Mouse (Mus musculus) left cerebral cortex, adult 2 months (tissue): Measurements from ENCODE around the gene Zbtb16. TPM values are rescaled to one million over a fixed set of nuclear protein-coding genes. Genes with fewer than 3 reads are reported as not detected.

Experiments
- DNase-seq, 2 experiments: peaks; one replicate each; pipeline ENCODE4 v3.0.0; 2021 to 2022; ENCODE audit warnings: low spot score in 2 of 2, mixed read lengths in 1 of 2; ENCODE audit errors: extremely low spot score in 1 of 2
- H3K27ac ChIP-seq: fragments of 200-600 bp; 2 replicates; pipeline ENCODE4 v1.8.1; 2022
- H3K4me3 ChIP-seq: fragments of 200-600 bp; 2 replicates; pipeline ENCODE4 v1.8.1; 2022
- CTCF ChIP-seq: fragments of 200-600 bp; IDR thresholded peaks from 2 replicates; pipeline ENCODE4 v1.8.1; 2022; ENCODE audit warnings: antibody characterized with exemption, mild to moderate bottlenecking, moderate library complexity
- intact Hi-C: fragments of 180-260 bp; cut with DNase I; formaldehyde crosslinking; loops from one replicate; pipeline ENCODE4 v1.15.1; 2025
- total RNA-seq, 2 experiments: library from RNA; stranded (reverse); gene quantifications; 2 replicates each; pipeline ENCODE4 v1.2.3; 2021

Gene Zbtb16
- total RNA-seq, 2 experiments from 2014 or later = 92.9 to 111 TPM

GRCm38 (mm10) chr9:48816157-48816556, 19.9 kb downstream of the Zbtb16 start:
- no peak for TF ChIP-seq CTCF
- Histone ChIP-seq H3K27ac (peak overlapping the region; percentile 32; the same call in 1 of the 2 replicates), H3K4me3 (no peak overlapping the region)
- no peak for DNase-seq
- intact Hi-C loops = no loop called here

DNA sequence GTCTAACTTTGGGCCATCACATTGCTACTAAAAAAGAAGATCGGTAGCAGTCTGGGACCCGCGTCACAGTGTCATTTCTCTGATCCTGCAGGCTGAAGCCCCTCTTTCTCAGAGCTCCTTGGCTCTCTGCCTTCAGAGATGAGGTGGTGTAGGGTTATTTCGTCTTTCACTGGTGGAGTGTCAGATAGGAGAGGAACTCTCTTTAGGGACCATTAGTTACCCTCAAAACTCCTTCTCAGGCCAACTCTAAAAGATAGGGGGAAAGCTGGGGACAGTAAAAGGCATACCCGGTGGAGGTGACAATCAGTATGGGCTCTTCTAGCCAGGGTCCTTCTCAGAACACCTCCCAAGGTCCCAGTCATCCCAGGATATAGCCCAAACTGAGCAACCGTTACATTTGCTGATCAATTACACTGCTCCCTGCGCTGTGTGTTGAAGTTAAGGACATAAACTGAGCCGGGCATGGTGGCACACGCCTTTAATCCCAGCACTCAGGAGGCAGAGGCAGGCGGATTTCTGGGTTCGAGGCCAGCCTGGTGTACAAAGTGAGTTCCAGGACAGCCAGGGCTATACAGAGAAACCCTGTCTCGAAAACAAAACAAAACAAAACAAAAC, 21.0 kb downstream of the Zbtb16 start:
- peak overlapping the region; percentile 24; the same call in 1 of the 2 replicates for H3K27ac ChIP-seq
- intact Hi-C loops = no loop called here
- TF ChIP-seq CTCF = no peak
- H3K4me3 ChIP-seq = no peak overlapping the region
- DNase-seq = no peak

DNA sequence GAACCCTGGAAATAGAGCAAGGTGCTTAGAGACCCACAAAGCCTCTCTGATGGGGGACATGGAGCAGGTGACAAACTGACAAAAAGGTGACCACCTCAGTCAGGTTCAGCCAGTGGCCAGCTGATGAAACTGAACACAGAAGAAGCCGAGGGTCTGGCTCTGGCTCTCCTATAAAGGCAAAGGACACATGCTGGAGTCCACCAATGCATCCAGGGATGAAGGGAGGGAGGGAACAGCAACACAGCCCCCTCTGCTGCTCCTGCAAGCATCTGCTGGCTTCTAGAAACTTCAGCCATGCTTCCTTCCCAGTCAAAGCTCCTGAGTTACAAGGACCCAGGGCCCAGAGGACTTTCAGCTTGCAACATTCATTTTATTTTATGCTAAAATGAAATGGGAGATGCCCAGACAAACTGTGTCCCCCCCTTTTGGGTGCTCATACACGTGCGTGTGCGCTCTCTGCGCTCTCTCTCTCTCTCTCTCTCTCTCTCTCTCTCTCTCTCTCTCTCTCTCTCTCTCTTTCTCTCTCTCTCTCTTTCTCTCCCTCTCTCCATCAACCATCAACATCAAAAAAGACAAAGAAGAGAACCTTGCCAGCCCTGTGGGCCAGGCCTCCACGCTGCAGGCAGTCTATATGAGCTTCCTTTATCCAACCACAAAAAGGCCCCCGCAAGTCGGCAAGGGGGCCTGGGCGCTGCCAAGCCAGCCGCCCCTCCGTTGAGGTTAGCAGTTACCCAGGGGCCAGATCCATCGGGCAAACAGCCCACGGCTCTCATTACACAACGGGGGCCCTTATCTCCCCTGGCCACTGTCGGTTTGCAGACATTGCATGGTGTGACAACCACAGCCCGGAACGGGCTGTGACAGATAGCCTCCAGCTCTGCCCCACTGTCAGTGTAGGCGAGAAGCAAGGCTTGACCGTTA, 21.8 kb downstream of the Zbtb16 start:
- 0 out of 2 replicates have a peak overlapping the region, but pooled peaks have one; percentile 36 for H3K27ac ChIP-seq
- no peak for TF ChIP-seq CTCF
- no peak overlapping the region for H3K4me3 ChIP-seq
- no peak for DNase-seq
- intact Hi-C loops = no loop called here

- TF ChIP-seq CTCF = no peak
- no peak for DNase-seq
- Histone ChIP-seq H3K4me3 (no peak overlapping the region), H3K27ac (no peak overlapping the region)
- intact Hi-C loops = no loop called here
Measured at GRCm38 (mm10) chr9:48812352-48812751, 23.7 kb downstream of the Zbtb16 start.

GRCm38 (mm10) chr9:48806591-48806990, 29.4 kb downstream of the Zbtb16 start:
- intact Hi-C loops = no loop called here
- H3K27ac ChIP-seq = peak overlapping the region; percentile 83
- no peak overlapping the region for H3K4me3 ChIP-seq
- TF ChIP-seq CTCF = no peak
- no peak for DNase-seq

DNA sequence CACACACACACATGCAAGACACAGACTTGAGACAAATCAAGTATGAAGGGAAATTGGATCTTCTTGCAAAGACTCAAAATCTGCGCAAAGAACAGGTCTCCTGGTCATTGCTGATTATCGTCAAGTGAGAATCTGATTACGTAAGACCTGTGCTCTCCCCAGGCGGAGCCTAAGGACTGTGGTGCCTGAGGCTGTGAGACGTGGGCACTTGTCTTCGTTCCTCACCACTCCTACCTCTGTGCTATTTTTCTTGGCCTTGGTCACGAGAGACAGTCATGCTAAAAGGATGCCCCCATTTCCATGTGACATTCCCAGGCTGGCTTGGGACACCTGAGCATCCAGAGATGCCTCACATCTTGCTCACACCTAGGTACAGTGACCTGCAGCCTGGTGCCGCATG, 30.2 kb downstream of the Zbtb16 start:
- H3K4me3 ChIP-seq = no peak overlapping the region
- intact Hi-C loops = no loop called here
- no peak for TF ChIP-seq CTCF
- no peak for DNase-seq
- H3K27ac ChIP-seq = peak overlapping the region; percentile 83

GRCm38 (mm10) chr9:48804509-48804908, 31.5 kb downstream of the Zbtb16 start:
- intact Hi-C loops = no loop called here
- Histone ChIP-seq H3K4me3 (no peak overlapping the region), H3K27ac (peak overlapping the region; percentile 83)
- no peak for DNase-seq
- no peak for TF ChIP-seq CTCF

DNA sequence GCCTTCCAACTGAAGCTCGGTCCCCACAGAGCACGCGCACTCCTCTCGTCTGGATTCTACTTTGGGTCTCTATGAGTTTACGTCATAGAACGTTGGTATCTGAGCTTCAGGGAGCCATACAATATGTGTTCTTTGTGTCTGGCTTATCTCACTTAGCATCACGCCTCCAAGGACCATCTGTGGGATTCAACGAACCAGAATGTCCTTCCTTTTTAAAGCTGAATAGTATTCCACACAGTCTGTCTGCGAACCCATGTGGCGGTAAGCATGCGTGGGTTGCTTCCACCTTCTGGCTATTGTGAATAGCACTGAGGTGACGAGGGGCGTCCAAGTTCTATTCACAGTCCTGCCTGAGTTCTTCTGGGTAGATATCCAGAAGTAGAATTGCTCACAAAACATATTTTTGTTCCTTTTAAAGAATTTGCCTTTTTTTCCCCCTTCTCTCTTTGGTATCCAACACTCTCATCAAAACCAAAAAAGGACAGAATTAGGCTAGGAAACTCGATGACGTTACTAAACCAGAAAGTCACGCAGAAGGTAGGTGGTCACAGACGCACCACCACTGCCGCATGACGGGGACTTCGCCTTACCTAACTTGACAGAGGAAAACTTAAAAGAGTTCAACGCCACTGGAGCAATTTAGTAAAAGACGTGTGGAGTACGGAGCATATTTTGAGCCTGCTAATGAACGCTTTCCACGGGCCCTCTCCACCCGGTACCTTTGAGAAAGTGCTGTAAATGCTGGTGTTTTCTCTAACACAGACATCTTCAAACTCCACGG, 32.4 kb downstream of the Zbtb16 start:
- peak in 1 of 2 experiments; percentile 76 for DNase-seq
- intact Hi-C loops = loop anchor here (1.0 kb wide), 1 partner anchor 66 kb away; no protein-coding TSS in a partner anchor
- TF ChIP-seq CTCF = no peak

GRCm38 (mm10) chr9:48802374-48802773, 33.6 kb downstream of the Zbtb16 start:
- Histone ChIP-seq H3K4me3 (no peak overlapping the region), H3K27ac (peak overlapping the region; percentile 55)
- no peak for DNase-seq
- TF ChIP-seq CTCF = no peak
- intact Hi-C loops = no loop called here

More for the DNA sequence above, 32.4 kb downstream of the Zbtb16 start:
- Histone ChIP-seq H3K27ac (peak overlapping the region; percentile 53), H3K4me3 (no peak overlapping the region)

DNA sequence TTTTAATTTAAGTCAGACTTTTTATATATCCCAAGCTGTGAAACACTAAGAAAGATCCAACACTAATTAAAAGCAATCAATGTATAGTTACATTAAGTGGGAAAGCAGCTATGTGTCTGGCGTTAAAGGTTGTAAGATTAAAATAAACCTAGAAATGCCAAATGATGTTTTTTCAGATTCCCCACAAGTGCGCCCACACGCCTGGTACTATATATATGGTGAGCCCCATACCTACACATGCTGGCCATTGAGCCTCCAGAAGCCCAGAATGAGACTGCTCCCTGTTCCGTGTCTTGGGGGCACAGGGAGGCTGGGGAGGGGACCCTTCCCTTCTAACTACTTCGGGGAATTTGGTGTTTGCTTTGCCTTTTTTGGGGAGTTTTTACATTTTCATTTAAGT, 34.7 kb downstream of the Zbtb16 start:
- no peak for DNase-seq
- Histone ChIP-seq H3K4me3 (no peak overlapping the region), H3K27ac (peak overlapping the region; percentile 74)
- intact Hi-C loops = loop anchor here (2.0 kb wide), 1 partner anchor 35 kb away; no protein-coding TSS in a partner anchor
- no peak for TF ChIP-seq CTCF

- TF ChIP-seq CTCF = no peak
- DNase-seq = no peak
- intact Hi-C loops = loop anchor here (2.0 kb wide), 1 partner anchor 34 kb away; no protein-coding TSS in a partner anchor
- H3K27ac ChIP-seq = peak overlapping the region; percentile 74
- H3K4me3 ChIP-seq = no peak overlapping the region
Measured at GRCm38 (mm10) chr9:48800627-48801026, 35.4 kb downstream of the Zbtb16 start.
